14 mouse cellular contexts compared by ENCODE assay signal in genomic region chr3:68126284-68126856, GRCm38 (mm10).
"Had no signal": no experiment of that assay in that cellular context is flagged by ENCODE, and none has a peak within 500 bp of the region (broad histone marks: within the 10 kb centered on the region; RNA-seq: fewer than 3 reads in every experiment).

No protein-coding gene starts in this region.

- DNase-seq: kidney, adult 2 months; kidney, postnatal 14 days; layer of hippocampus, postnatal 36 days; left cerebral cortex, postnatal 4 days; lung, adult 18-20 months; spleen, adult 18-20 months; thymus, adult 18-20 months; thymus, postnatal 14 days had no signal

- H3K27me3 ChIP-seq: kidney, embryonic 15.5 days; midbrain, embryonic 12.5 days; neural tube, embryonic 15.5 days had no signal

- H3K36me3 ChIP-seq: kidney, embryonic 15.5 days; limb, embryonic 13.5 days; midbrain, embryonic 12.5 days; neural tube, embryonic 15.5 days had no signal

- H3K9me3 ChIP-seq: kidney, embryonic 15.5 days; limb, embryonic 13.5 days; midbrain, embryonic 12.5 days; neural tube, embryonic 15.5 days had no signal

- H3K9ac ChIP-seq: kidney, embryonic 15.5 days; limb, embryonic 13.5 days; liver, embryonic 14.5 days; midbrain, embryonic 12.5 days; neural tube, embryonic 15.5 days had no signal

- H3K4me3 ChIP-seq: kidney, embryonic 15.5 days; limb, embryonic 13.5 days; midbrain, embryonic 12.5 days; myocyte; neural tube, embryonic 15.5 days had no signal

- H3K4me2 ChIP-seq: kidney, embryonic 15.5 days; limb, embryonic 13.5 days; midbrain, embryonic 12.5 days; neural tube, embryonic 15.5 days had no signal

- H3K27ac ChIP-seq: kidney, embryonic 15.5 days; limb, embryonic 13.5 days; liver, embryonic 14.5 days; midbrain, embryonic 12.5 days; neural tube, embryonic 15.5 days had no signal

- H3K4me1 ChIP-seq: kidney, embryonic 15.5 days; limb, embryonic 13.5 days; midbrain, embryonic 12.5 days; neural tube, embryonic 15.5 days had no signal
